Mouse (Mus musculus) fibroblast of lung, adult 2 months (primary cell): ENCODE results near the gene Lasp1.

ENCODE experiments used
- DNase-seq: peaks from one replicate; pipeline ENCODE4 v3.0.0-alpha.2; 2011; ENCODE audit warnings: low read depth

Gene Lasp1

GRCm38 (mm10) chr11:97810970-97811369 is 12.2 kb downstream of the Lasp1 start:
- DNase-seq = no peak

GRCm38 (mm10) chr11:97811569-97812362 is 13.0 kb downstream of the Lasp1 start:
- no peak for DNase-seq

- DNase-seq = no peak
These were observed 13.7 kb downstream of the Lasp1 start for GRCm38 (mm10) chr11:97812491-97812921.

- DNase-seq = no peak
These were observed 14.3 kb downstream of the Lasp1 start for GRCm38 (mm10) chr11:97813085-97813484.

- DNase-seq = no peak
These were observed 15.1 kb downstream of the Lasp1 start for GRCm38 (mm10) chr11:97813746-97814515.

GRCm38 (mm10) chr11:97815736-97816135 is 16.9 kb downstream of the Lasp1 start:
- DNase-seq = no peak

GRCm38 (mm10) chr11:97816176-97816575 is 17.4 kb downstream of the Lasp1 start:
- DNase-seq = no peak

- no peak for DNase-seq
These were observed 18.1 kb downstream of the Lasp1 start for GRCm38 (mm10) chr11:97816916-97817315.

GRCm38 (mm10) chr11:97817379-97817778 is 18.6 kb downstream of the Lasp1 start:
- DNase-seq = no peak

GRCm38 (mm10) chr11:97818003-97818402 is 19.2 kb downstream of the Lasp1 start:
- no peak for DNase-seq

GRCm38 (mm10) chr11:97818571-97818970 is 19.8 kb downstream of the Lasp1 start:
- DNase-seq = no peak

- no peak for DNase-seq
These were observed 20.3 kb downstream of the Lasp1 start for GRCm38 (mm10) chr11:97819102-97819501.

GRCm38 (mm10) chr11:97819923-97820322 is 21.1 kb downstream of the Lasp1 start:
- no peak for DNase-seq

- no peak for DNase-seq
These were observed 22.0 kb downstream of the Lasp1 start for GRCm38 (mm10) chr11:97820840-97821239.

GRCm38 (mm10) chr11:97821401-97822064 is 22.7 kb downstream of the Lasp1 start:
- DNase-seq = no peak

GRCm38 (mm10) chr11:97822840-97823603 is 24.2 kb downstream of the Lasp1 start:
- DNase-seq = no peak

- no peak for DNase-seq
These were observed 25.4 kb downstream of the Lasp1 start for GRCm38 (mm10) chr11:97824168-97824567.

- DNase-seq = no peak
These were observed 26.1 kb downstream of the Lasp1 start for GRCm38 (mm10) chr11:97824895-97825294.

- DNase-seq = no peak
These were observed 26.5 kb downstream of the Lasp1 start for GRCm38 (mm10) chr11:97825295-97825694.

GRCm38 (mm10) chr11:97825971-97826370 is 27.2 kb downstream of the Lasp1 start:
- no peak for DNase-seq

GRCm38 (mm10) chr11:97826414-97826813 is 27.6 kb downstream of the Lasp1 start:
- DNase-seq = no peak

GRCm38 (mm10) chr11:97827654-97828053 is 28.9 kb downstream of the Lasp1 start:
- DNase-seq = no peak
